Mouse (Mus musculus) CH12.LX (cell line): ENCODE results near the gene Olfr26. TPM values are rescaled to one million over a fixed set of nuclear protein-coding genes. Genes with fewer than 3 reads are reported as not detected.

ENCODE experiments used
- DNase-seq: peaks from one replicate; pipeline ENCODE4 v3.0.0-alpha.2; 2013; ENCODE audit errors: extremely low read depth
- H3K27ac ChIP-seq: 2 replicates; pipeline ENCODE4 v1.5.1; 2012; ENCODE audit warnings: low read depth, mild to moderate bottlenecking, control low read depth, moderate library complexity; ENCODE audit not compliant: insufficient read depth
- H3K27me3 ChIP-seq: replicated peaks from 2 replicates; pipeline ENCODE3; 2012; ENCODE audit warnings: inconsistent platforms
- H3K36me3 ChIP-seq, 2 experiments: replicated peaks in 1 of 2; 2 replicates each; pipeline versions ENCODE3 to v1.6.1; 2012; ENCODE audit warnings: inconsistent platforms in 1 of 2, low read length in 1 of 2, mild to moderate bottlenecking in 1 of 2, mixed read lengths in 1 of 2, moderate library complexity in 1 of 2; ENCODE audit not compliant: control insufficient read depth in 1 of 2, insufficient read depth in 1 of 2
- H3K4me1 ChIP-seq, 2 experiments: 2 replicates each; pipeline ENCODE4 v1.6.1; 2012; ENCODE audit warnings: inconsistent platforms in 1 of 2, moderate library complexity in 1 of 2; ENCODE audit not compliant: insufficient read depth in 2 of 2, control insufficient read depth in 1 of 2
- H3K4me2 ChIP-seq: 2 replicates; pipeline ENCODE4 v1.6.1; 2012; ENCODE audit warnings: low read depth, mild to moderate bottlenecking, control low read depth; ENCODE audit not compliant: poor library complexity, insufficient read depth, severe bottlenecking
- H3K4me3 ChIP-seq, 3 experiments: fragments of 150-350 bp in 1 of 3; sonication (generic) in 1 of 3; replicated peaks in 1 of 3; 2 replicates each; pipeline versions ENCODE3 to v1.5.1; 2011 to 2012; ENCODE audit warnings: low read depth in 2 of 3, low read length in 2 of 3, mild to moderate bottlenecking in 2 of 3, moderate library complexity in 2 of 3, control low read depth in 1 of 3, improper control_type of control experiment in 1 of 3, inconsistent platforms in 1 of 3, mixed read lengths in 1 of 3; ENCODE audit not compliant: poor library complexity in 1 of 3
- H3K79me2 ChIP-seq: replicated peaks from 2 replicates; pipeline ENCODE4 v1.6.1; 2012; ENCODE audit warnings: mild to moderate bottlenecking, moderate library complexity; ENCODE audit not compliant: control insufficient read depth, poor library complexity, insufficient read depth, severe bottlenecking; ENCODE audit errors: extremely low read depth
- H3K9ac ChIP-seq: 2 replicates; pipeline ENCODE4 v1.6.1; 2012; ENCODE audit warnings: low read depth, mild to moderate bottlenecking, control low read depth, moderate library complexity; ENCODE audit not compliant: insufficient read depth
- H3K9me3 ChIP-seq: replicated peaks from 2 replicates; pipeline ENCODE3; 2012; ENCODE audit warnings: low read length, inconsistent platforms, mixed read lengths
- CHD1 ChIP-seq: IDR thresholded peaks from 2 replicates; pipeline ENCODE4 v1.6.1; 2012; ENCODE audit warnings: low read depth, low read length, improper control_type of control experiment, inconsistent platforms
- CHD2 ChIP-seq: IDR thresholded peaks from 2 replicates; pipeline ENCODE4 v1.6.1; 2011; ENCODE audit warnings: low read length, improper control_type of control experiment
- E2F4 ChIP-seq: IDR thresholded peaks from 2 replicates; pipeline ENCODE4 v1.6.1; 2011; ENCODE audit warnings: low read depth, low read length, improper control_type of control experiment; ENCODE audit not compliant: insufficient replicate concordance
- ETS1 ChIP-seq: conservative IDR thresholded peaks from 2 replicates; pipeline ENCODE4 v1.6.1; 2012; ENCODE audit warnings: low read depth, mild to moderate bottlenecking, inconsistent platforms, low read length, improper control_type of control experiment, moderate library complexity
- GABPA ChIP-seq: IDR thresholded peaks from 2 replicates; pipeline ENCODE4 v1.6.1; 2012; ENCODE audit warnings: low read depth, low read length, improper control_type of control experiment, inconsistent platforms; ENCODE audit not compliant: insufficient replicate concordance
- JUN ChIP-seq: IDR thresholded peaks from 2 replicates; pipeline ENCODE4 v1.6.1; 2011; ENCODE audit warnings: low read depth, mild to moderate bottlenecking, low read length, improper control_type of control experiment, moderate library complexity; ENCODE audit not compliant: insufficient read depth
- MEF2A ChIP-seq: IDR thresholded peaks from 2 replicates; pipeline ENCODE4 v1.6.1; 2014; ENCODE audit warnings: low read depth, mild to moderate bottlenecking, inconsistent platforms, low read length, improper control_type of control experiment, borderline replicate concordance
- MXI1 ChIP-seq: IDR thresholded peaks from 2 replicates; pipeline ENCODE4 v1.6.1; 2011; ENCODE audit warnings: mild to moderate bottlenecking, low read depth, low read length, improper control_type of control experiment
- RCOR1 ChIP-seq: conservative IDR thresholded peaks from 2 replicates; pipeline ENCODE4 v1.6.1; 2012; ENCODE audit warnings: low read depth, mild to moderate bottlenecking, inconsistent platforms, low read length, improper control_type of control experiment
- USF1 ChIP-seq: IDR thresholded peaks from 2 replicates; pipeline ENCODE4 v1.6.1; 2014; ENCODE audit warnings: low read depth, mild to moderate bottlenecking, inconsistent platforms, low read length, improper control_type of control experiment
- ZMIZ1 ChIP-seq: IDR thresholded peaks from 2 replicates; pipeline ENCODE4 v1.6.1; 2012; ENCODE audit warnings: low read depth, mild to moderate bottlenecking, inconsistent platforms, low read length, improper control_type of control experiment
- dilution Hi-C: fragments of 300-500 bp; cut with MboI; formaldehyde crosslinking; loops from 2 replicates; pipeline ENCODE4 v1.14.3; 2020; ENCODE audit warnings: low sequenced_read_pairs; ENCODE audit not compliant: extremely low pct_unique_long_range_greater_than_20kb, extremely low pct_ligation_motif_present
- in situ Hi-C: fragments of 300-500 bp; cut with MboI; formaldehyde crosslinking; loops from 3 replicates; pipeline ENCODE4 v1.14.3; 2019; ENCODE audit warnings: low sequenced_read_pairs, low pct_ligation_motif_present, low pct_unique_long_range_greater_than_20kb, mixed read lengths
- polyA plus RNA-seq: library from polyadenylated mRNA; unstranded; fragments of >175 nt; gene quantifications from 2 replicates; pipeline ENCODE4 v1.2.1, GENCODE M21; 2012; ENCODE audit warnings: low read depth; ENCODE audit not compliant: insufficient read length
- total RNA-seq, 2 experiments: library from RNA; depleted of rRNA; stranded (reverse); fragments of 300-350 nt in 1 of 2; fragments of >200 nt in 1 of 2; gene quantifications; 2 replicates each; pipeline ENCODE4 v1.2.3; 2012 to 2014

The Olfr26 gene
- total and polyA plus RNA-seq, 3 experiments, result not detected

DNA sequence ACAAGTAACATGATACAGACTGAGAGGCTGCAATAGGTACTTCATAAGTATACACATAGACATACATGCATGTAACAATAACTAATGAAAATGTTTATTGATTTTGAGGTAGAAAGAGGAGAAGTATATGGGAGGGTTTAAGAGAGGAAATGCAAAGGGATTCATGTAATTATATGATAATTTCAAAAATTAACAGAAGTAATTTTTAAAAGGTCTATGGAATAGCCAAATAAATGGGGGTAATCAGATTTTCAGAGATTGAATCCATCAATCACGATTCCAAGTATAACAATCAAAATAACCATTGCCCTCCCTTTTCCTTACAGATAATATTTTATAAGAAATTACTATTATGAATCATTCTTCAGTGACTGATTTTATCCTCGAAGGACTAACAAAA is 22.0 kb downstream of the Olfr26 start, which contains the start of gene Olfr926:
TSS of gene Olfr926 (plus strand) at position 301 of the 400 bp plus-strand sequence.
- Histone ChIP-seq H3K79me2 (no peaks in the 10 kb centered on the region), H3K27ac (no peak within 1 kb of the TSS), H3K4me3 (no peak within 1 kb of the TSS), H3K4me2 (no peak within 1 kb of the TSS), H3K9ac (no peak within 1 kb of the TSS), H3K36me3 (no peaks in the 10 kb centered on the region), H3K27me3 (no peaks in the 10 kb centered on the region), H3K9me3 (no peaks in the 10 kb centered on the region), H3K4me1 (no peaks in the 10 kb centered on the region)
- DNase-seq, result no peak
- no peak for TF ChIP-seq E2F4
- no peak for TF ChIP-seq JUN
- no peak for TF ChIP-seq MXI1
- TF ChIP-seq MEF2A, result no peak
- TF ChIP-seq GABPA, result no peak
- TF ChIP-seq ZMIZ1, result no peak
- no peak for TF ChIP-seq USF1
- no peak for TF ChIP-seq CHD1
- no peak for TF ChIP-seq RCOR1
- TF ChIP-seq ETS1, result no peak
- TF ChIP-seq CHD2, result no peak
- in situ Hi-C loops, result no loop called here
- dilution Hi-C loops, result no loop called here

Other genes starting within 250 kb of the Olfr26 start
- gene Olfr914, start 250.0 kb upstream of the Olfr26 start, total RNA-seq (2012; rRNA removed), result not detected in 2 replicates
- gene Olfr914, start 250.0 kb upstream of the Olfr26 start, total RNA-seq (2014; rRNA removed), result not detected in 2 replicates
- gene Olfr914, start 250.0 kb upstream of the Olfr26 start, polyA plus RNA-seq, result not detected in 2 replicates
- not detected in 2 replicates for gene Olfr916, start 195.2 kb upstream of the Olfr26 start, total RNA-seq (2012; rRNA removed)
- not detected in 2 replicates for gene Olfr916, start 195.2 kb upstream of the Olfr26 start, total RNA-seq (2014; rRNA removed)
- not detected in 2 replicates for gene Olfr916, start 195.2 kb upstream of the Olfr26 start, polyA plus RNA-seq
- not detected in 2 replicates for gene Olfr917, start 189.2 kb upstream of the Olfr26 start, total RNA-seq (2012; rRNA removed)
- not detected in 2 replicates for gene Olfr917, start 189.2 kb upstream of the Olfr26 start, total RNA-seq (2014; rRNA removed)
- gene Olfr917, start 189.2 kb upstream of the Olfr26 start, polyA plus RNA-seq, result not detected in 2 replicates
- not detected in 2 replicates for gene Olfr918, start 180.5 kb upstream of the Olfr26 start, total RNA-seq (2012; rRNA removed)
- gene Olfr918, start 180.5 kb upstream of the Olfr26 start, total RNA-seq (2014; rRNA removed), result not detected in 2 replicates
- gene Olfr918, start 180.5 kb upstream of the Olfr26 start, polyA plus RNA-seq, result not detected in 2 replicates
- not detected in 2 replicates for gene Olfr919, start 151.4 kb upstream of the Olfr26 start, total RNA-seq (2012; rRNA removed)
- gene Olfr919, start 151.4 kb upstream of the Olfr26 start, total RNA-seq (2014; rRNA removed), result not detected in 2 replicates
- gene Olfr919, start 151.4 kb upstream of the Olfr26 start, polyA plus RNA-seq, result not detected in 2 replicates
- 6.3 and 6.7 TPM in 2 replicates for gene Vwa5a, start 136.8 kb upstream of the Olfr26 start, total RNA-seq (2012; rRNA removed)
- gene Vwa5a, start 136.8 kb upstream of the Olfr26 start, total RNA-seq (2014; rRNA removed), result 18.4 and 20.0 TPM in 2 replicates
- gene Vwa5a, start 136.8 kb upstream of the Olfr26 start, polyA plus RNA-seq, result 14.2 and 15.3 TPM in 2 replicates
- gene Olfr920, start 102.8 kb upstream of the Olfr26 start, total RNA-seq (2012; rRNA removed), result not detected in 2 replicates
- 0.09 and 0.12 TPM in 2 replicates for gene Olfr920, start 102.8 kb upstream of the Olfr26 start, total RNA-seq (2014; rRNA removed)
- gene Olfr920, start 102.8 kb upstream of the Olfr26 start, polyA plus RNA-seq, result 0.14 and 0.22 TPM in 2 replicates
- not detected in 2 replicates for gene Olfr921, start 82.0 kb upstream of the Olfr26 start, total RNA-seq (2012; rRNA removed)
- not detected in 2 replicates for gene Olfr921, start 82.0 kb upstream of the Olfr26 start, total RNA-seq (2014; rRNA removed)
- gene Olfr921, start 82.0 kb upstream of the Olfr26 start, polyA plus RNA-seq, result not detected in 2 replicates
- not detected in 2 replicates for gene Olfr922, start 40.4 kb upstream of the Olfr26 start, total RNA-seq (2012; rRNA removed)
- gene Olfr922, start 40.4 kb upstream of the Olfr26 start, total RNA-seq (2014; rRNA removed), result not detected in 2 replicates
- gene Olfr922, start 40.4 kb upstream of the Olfr26 start, polyA plus RNA-seq, result 0.08 TPM in 1 of 2 replicates, not detected in the other
- gene Olfr923, start 28.5 kb upstream of the Olfr26 start, total RNA-seq (2012; rRNA removed), result not detected in 2 replicates
- not detected in 2 replicates for gene Olfr923, start 28.5 kb upstream of the Olfr26 start, total RNA-seq (2014; rRNA removed)
- gene Olfr923, start 28.5 kb upstream of the Olfr26 start, polyA plus RNA-seq, result not detected in 2 replicates
- not detected in 2 replicates for gene Olfr924, start 10.6 kb upstream of the Olfr26 start, total RNA-seq (2012; rRNA removed)
- gene Olfr924, start 10.6 kb upstream of the Olfr26 start, total RNA-seq (2014; rRNA removed), result not detected in 2 replicates
- gene Olfr924, start 10.6 kb upstream of the Olfr26 start, polyA plus RNA-seq, result not detected in 2 replicates
- not detected in 2 replicates for gene Olfr926, start 22.1 kb downstream of the Olfr26 start, total RNA-seq (2012; rRNA removed)
- gene Olfr926, start 22.1 kb downstream of the Olfr26 start, total RNA-seq (2014; rRNA removed), result not detected in 2 replicates
- gene Olfr926, start 22.1 kb downstream of the Olfr26 start, polyA plus RNA-seq, result not detected in 2 replicates
- gene Olfr930, start 74.7 kb downstream of the Olfr26 start, total RNA-seq (2012; rRNA removed), result not detected in 2 replicates
- not detected in 2 replicates for gene Olfr930, start 74.7 kb downstream of the Olfr26 start, total RNA-seq (2014; rRNA removed)
- not detected in 2 replicates for gene Olfr930, start 74.7 kb downstream of the Olfr26 start, polyA plus RNA-seq
- not detected in 2 replicates for gene Olfr933, start 117.3 kb downstream of the Olfr26 start, total RNA-seq (2012; rRNA removed)
- not detected in 2 replicates for gene Olfr933, start 117.3 kb downstream of the Olfr26 start, total RNA-seq (2014; rRNA removed)
- gene Olfr933, start 117.3 kb downstream of the Olfr26 start, polyA plus RNA-seq, result not detected in 2 replicates
- not detected in 2 replicates for gene Olfr934, start 133.3 kb downstream of the Olfr26 start, total RNA-seq (2012; rRNA removed)
- not detected in 2 replicates for gene Olfr934, start 133.3 kb downstream of the Olfr26 start, total RNA-seq (2014; rRNA removed)
- not detected in 2 replicates for gene Olfr934, start 133.3 kb downstream of the Olfr26 start, polyA plus RNA-seq
- not detected in 2 replicates for gene Olfr935, start 144.6 kb downstream of the Olfr26 start, total RNA-seq (2012; rRNA removed)
- gene Olfr935, start 144.6 kb downstream of the Olfr26 start, total RNA-seq (2014; rRNA removed), result not detected in 2 replicates
- not detected in 2 replicates for gene Olfr935, start 144.6 kb downstream of the Olfr26 start, polyA plus RNA-seq
- not detected in 2 replicates for gene Olfr146, start 168.3 kb downstream of the Olfr26 start, total RNA-seq (2012; rRNA removed)
- gene Olfr146, start 168.3 kb downstream of the Olfr26 start, total RNA-seq (2014; rRNA removed), result not detected in 2 replicates
- gene Olfr146, start 168.3 kb downstream of the Olfr26 start, polyA plus RNA-seq, result not detected in 2 replicates
- gene Olfr937, start 209.9 kb downstream of the Olfr26 start, total RNA-seq (2012; rRNA removed), result not detected in 2 replicates
- not detected in 2 replicates for gene Olfr937, start 209.9 kb downstream of the Olfr26 start, total RNA-seq (2014; rRNA removed)
- not detected in 2 replicates for gene Olfr937, start 209.9 kb downstream of the Olfr26 start, polyA plus RNA-seq
- gene Olfr938, start 223.8 kb downstream of the Olfr26 start, total RNA-seq (2012; rRNA removed), result not detected in 2 replicates
- gene Olfr938, start 223.8 kb downstream of the Olfr26 start, total RNA-seq (2014; rRNA removed), result not detected in 2 replicates
- gene Olfr938, start 223.8 kb downstream of the Olfr26 start, polyA plus RNA-seq, result not detected in 2 replicates